Mouse (Mus musculus) frontal cortex, postnatal 25 days (tissue): ENCODE measurements around the gene Fancc.

ENCODE experiments used
- DNase-seq, 2 experiments: peaks; one replicate each; pipeline ENCODE4 v3.0.0; 2022; ENCODE audit warnings: low spot score in 2 of 2

Fancc gene

GRCm38 (mm10) chr13:63496646-63497582 lies at the start of gene Fancc:
Gene Fancc (minus strand): TSS chr13:63497278.
- no peak for DNase-seq

- DNase-seq: no peak
These were observed 48.2 kb upstream of the Fancc start for GRCm38 (mm10) chr13:63545291-63545690.

GRCm38 (mm10) chr13:63544967-63545253 lies 47.8 kb upstream of the Fancc start:
- DNase-seq: no peak

DNA sequence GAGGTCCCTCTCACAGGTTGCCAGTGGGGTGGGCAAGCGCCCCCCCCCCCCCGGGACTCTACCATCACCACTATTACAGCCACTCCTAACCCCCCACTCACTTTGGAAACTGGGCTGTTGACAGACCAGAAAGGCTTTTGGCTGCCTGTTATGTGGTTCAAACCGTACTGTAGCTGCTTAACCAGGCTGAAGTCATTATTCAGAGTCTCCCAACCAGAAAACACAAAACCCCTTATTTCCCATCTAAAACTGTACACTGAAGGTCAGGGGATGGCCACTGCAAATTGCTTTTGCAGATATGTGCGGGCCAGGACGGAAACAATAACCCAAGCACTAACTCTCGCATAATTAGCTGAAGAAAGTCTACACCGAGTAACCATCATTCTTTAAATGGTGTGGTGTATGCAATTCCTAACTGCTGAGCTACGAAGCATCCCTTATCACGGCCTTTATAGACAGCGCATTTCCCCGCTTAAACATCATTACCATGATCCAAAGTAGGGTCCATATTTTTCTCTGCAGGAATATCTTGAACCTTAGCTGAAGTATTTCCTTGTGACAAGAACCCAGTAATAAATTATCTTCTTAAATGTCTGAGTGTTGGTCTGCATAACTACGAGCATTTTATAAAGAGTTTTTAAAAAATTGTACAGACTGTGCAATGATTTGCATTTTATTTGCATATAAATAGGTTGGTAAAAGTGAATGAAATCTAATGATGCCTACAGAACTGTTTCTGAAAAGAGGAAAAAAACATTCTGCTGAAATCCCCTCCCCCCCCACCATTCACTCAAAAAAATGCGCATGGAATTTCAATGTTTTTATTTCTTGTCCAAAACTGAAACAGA lies 47.3 kb upstream of the Fancc start:
- no peak for DNase-seq

GRCm38 (mm10) chr13:63543459-63543858 lies 46.4 kb upstream of the Fancc start:
- DNase-seq: no peak

DNA sequence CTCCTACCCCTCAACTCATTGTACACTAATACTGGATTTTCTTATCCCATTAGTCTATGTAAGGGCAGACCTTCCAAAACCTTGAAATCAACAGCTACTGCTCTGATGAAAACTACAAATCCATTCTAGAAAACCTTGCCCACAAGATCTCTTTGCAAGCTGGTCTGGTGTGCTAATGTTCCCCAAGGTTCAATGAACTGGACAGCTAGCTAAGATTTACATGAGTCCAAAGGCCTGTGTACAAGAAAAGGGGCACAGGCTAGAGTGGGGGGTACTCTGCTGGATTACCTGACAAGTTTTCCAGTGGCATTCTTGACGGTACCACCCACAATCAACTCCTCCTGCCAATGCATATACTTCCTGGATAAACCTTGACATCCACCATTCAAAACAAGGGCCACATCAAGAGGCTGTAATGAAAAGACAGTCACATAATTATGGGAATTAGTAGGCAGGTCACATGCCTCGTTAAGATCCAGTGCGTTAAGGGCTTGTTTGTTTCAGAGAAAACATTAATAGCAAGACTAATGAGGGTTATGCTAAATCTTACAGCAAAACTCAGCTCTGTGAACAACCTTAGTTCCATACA lies 45.8 kb upstream of the Fancc start:
- DNase-seq: no peak

- no peak for DNase-seq
These were observed 44.4 kb upstream of the Fancc start for GRCm38 (mm10) chr13:63541510-63541909.

- no peak for DNase-seq
These were observed 43.5 kb upstream of the Fancc start for GRCm38 (mm10) chr13:63540584-63540983.

- no peak for DNase-seq
These were observed 37.9 kb upstream of the Fancc start for GRCm38 (mm10) chr13:63534981-63535380.

DNA sequence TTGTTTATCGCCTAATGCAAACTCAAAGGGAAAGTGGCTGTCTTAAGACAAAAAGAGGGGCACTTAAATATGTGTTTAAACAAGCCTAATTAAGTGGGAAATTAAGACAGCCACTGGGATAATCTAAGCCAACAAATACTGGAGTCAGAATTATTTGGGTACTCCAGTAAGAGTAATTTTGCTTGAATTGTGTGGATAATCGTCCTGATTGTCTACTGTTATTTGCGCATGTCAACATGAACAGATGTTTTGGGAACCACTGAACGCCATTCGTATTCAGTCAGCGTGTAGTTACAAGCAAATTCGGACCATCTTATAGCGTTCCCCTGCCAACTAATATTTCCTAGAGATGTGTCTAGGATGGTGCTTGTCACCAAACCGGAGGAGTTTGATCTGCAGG lies 33.8 kb upstream of the Fancc start:
- no peak for DNase-seq

DNA sequence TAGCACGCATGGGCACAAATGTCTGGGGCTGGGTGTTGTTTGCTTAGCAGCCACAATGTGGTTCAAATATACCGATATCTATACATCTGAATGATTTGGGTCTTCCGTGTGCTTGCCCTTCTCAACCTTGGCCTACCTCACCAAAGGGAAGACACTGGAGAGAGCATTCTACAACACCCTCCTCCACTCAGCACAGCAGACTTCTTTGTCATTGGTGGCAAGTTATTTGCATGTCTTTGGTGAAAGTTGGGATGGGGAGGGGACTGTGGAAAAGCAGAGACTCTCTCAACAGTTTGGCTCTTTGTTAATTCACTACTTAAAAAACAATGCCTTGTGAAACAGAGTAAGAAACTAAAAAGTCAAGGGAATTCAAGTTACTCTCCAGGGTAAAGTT lies 33.3 kb upstream of the Fancc start:
- DNase-seq: no peak

DNA sequence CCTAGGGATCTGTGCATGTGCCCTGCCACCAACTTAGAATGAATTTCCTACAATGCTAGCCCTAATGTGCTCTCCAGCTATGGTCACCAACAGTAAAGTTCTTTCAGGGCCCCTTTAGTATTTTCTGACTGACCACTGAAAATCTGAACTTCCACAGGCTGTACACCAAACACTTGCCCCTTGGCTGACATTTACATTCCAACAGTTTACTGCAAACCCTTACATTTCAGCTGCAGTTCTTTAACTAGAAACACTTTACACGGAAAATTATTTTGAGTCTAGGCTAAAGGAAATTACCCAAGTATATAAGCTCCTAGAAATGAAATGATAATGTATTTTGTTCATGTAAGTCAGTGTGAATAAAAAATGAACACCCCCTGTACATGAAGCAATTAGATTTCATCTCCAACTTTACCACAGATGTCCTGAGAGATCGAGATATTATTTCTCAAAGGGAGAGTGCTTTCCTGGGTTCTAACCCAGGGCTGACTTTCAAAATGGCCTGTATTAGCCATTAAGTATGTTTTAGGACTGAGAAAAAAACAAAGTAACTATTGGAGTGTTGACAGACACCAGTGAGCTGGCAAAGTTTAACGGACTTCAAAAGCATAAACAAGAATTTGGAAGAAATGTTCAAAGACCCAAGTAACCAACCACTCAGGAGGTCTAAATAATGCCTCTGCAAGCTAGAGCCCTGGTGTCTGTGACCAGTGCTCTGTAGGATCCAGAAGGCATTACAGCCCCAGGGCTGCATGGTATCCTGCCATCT lies 32.7 kb upstream of the Fancc start:
- no peak for DNase-seq

DNA sequence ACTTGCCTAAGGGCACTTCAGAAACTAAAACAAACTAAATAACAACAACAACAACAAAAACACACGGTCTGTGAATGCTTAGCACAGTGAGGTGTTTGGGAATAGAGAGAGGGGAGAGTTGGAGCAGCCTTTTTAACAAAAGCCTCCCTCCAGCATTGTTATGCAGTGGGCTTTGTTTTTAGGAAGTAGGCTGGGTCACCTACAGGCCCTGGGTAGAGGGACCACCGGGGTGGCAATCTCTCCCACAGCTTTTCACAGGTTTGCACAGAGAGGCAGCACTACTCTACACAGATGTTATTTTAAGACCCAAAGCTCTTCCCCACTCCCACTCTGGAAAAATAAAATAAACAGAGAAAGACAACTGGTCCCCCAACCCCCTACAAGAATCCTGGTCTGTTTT lies 31.8 kb upstream of the Fancc start:
- DNase-seq: no peak

DNA sequence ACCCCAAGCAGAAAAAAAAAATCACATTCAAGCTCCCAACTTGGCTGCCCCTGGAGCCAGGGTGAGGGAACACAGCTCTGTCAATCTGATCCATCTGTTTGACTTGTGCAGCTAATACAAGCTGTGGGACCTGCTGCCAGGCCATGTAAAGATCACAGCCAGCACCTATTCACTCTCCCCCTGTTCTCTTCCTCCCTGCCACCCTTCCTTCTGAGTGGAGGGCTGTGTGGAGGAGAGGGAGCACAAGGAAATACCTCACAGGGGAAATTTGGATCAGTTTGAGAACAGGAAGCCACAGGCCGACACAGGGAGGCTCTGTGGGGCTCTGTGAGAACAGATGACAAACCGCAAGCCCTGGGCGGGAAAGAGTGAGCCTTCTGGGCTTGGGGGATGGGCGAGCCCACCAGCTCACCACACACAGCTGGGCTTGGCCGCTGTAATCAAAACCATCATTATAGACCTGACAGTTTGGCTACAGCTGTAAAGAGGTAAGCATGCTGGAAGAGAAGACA lies 31.1 kb upstream of the Fancc start:
- no peak for DNase-seq

- no peak for DNase-seq
These were observed 28.6 kb upstream of the Fancc start for GRCm38 (mm10) chr13:63525571-63526197.

DNA sequence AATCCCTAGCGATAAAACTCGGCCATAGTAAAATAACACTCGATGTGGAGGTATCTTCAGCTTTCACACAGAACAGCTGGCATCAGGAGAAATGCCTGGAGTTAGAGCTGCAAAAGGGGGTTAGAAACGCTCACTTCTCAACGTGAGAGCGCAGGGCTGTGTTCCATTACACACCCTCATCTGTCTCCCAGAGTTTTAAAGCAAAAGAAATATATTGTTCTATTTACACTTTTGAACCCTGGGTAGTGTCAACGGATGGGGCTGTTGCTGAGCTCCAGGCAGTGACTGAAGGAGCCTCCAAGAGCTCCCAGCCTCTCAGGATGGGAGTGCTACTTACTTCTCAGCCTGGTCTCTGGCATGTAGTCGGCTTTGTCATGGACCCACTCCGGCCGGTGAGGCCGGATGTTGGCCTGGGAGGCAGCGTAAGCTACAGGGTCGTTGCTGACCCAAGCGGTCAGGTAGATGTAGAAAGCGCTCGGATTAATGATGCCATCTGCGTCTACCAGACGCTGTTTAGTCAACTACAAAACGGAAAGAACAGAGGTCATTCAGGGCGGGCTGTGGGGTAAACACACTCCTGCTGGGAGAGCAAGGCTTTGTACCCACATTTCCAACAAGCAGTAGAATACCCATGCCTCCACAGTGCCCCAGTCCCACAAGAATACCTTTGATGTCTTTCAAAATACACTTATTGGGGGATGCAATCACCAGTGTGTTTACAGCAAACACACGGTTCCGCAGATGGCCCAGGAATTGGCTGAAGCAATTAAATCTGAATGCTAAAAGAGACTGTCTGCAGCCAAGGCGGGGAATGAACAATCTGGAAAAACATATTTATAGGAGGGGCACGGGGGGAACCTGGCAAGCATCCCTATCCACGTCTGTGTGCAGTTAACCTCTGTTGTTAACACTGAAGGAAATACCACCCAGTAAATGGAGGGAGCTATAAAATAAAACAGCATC lies 27.8 kb upstream of the Fancc start:
- DNase-seq: no peak

GRCm38 (mm10) chr13:63524061-63524460 lies 27.0 kb upstream of the Fancc start:
- DNase-seq: no peak

- no peak for DNase-seq
These were observed 25.8 kb upstream of the Fancc start for GRCm38 (mm10) chr13:63522832-63523231.

- no peak for DNase-seq
These were observed 23.0 kb upstream of the Fancc start for GRCm38 (mm10) chr13:63520110-63520509.

GRCm38 (mm10) chr13:63516535-63516934 lies 19.5 kb upstream of the Fancc start:
- DNase-seq: no peak
